Comparison of ENCODE assay signal across 26 mouse cellular contexts in genomic region chr3:33103501-33103900, GRCm38 (mm10). TPM values are rescaled to one million over a fixed set of nuclear protein-coding genes. Genes with fewer than 3 reads are reported as not detected.
DNase-seq lines count a peak whose midpoint lies in the region; ATAC-seq lines count a peak whose summit lies in the region.
"Had no signal": no experiment of that assay in that cellular context is flagged by ENCODE, and none has a peak within 500 bp of the region (broad histone marks: within the 10 kb centered on the region; RNA-seq: fewer than 3 reads in every experiment).

No protein-coding gene starts in this region.

- H3K36me3 ChIP-seq in midbrain, embryonic 11.5 days (ENCODE audit: control insufficient read depth, insufficient read depth, low read length), result no peaks in the 10 kb centered on the region
- no peaks in the 10 kb centered on the region for H3K36me3 ChIP-seq in midbrain, embryonic 10.5 days
- H3K36me3 ChIP-seq: embryonic facial prominence, embryonic 13.5 days; embryonic facial prominence, embryonic 15.5 days; forebrain, embryonic 10.5 days; forebrain, embryonic 12.5 days had no signal

- H3K4me3 ChIP-seq in midbrain, embryonic 11.5 days (ENCODE audit: low read depth, low read length), result no peak overlapping the region
- H3K4me3 ChIP-seq in midbrain, embryonic 10.5 days, result no peak overlapping the region
- H3K4me3 ChIP-seq: embryonic facial prominence, embryonic 13.5 days; embryonic facial prominence, embryonic 15.5 days; erythroblast, embryonic 14.5 days; forebrain, embryonic 10.5 days; forebrain, embryonic 12.5 days had no signal

- H3K27me3 ChIP-seq in midbrain, embryonic 11.5 days (ENCODE audit: control insufficient read depth, insufficient read depth, low read length), result no peaks in the 10 kb centered on the region
- no peaks in the 10 kb centered on the region for H3K27me3 ChIP-seq in midbrain, embryonic 10.5 days (ENCODE audit: low read depth, poor library complexity, severe bottlenecking)
- H3K27me3 ChIP-seq: CH12.LX; embryonic facial prominence, embryonic 13.5 days; embryonic facial prominence, embryonic 15.5 days; forebrain, embryonic 12.5 days had no signal

- H3K4me1 ChIP-seq in midbrain, embryonic 11.5 days (ENCODE audit: control insufficient read depth, insufficient read depth, low read length), result no peaks in the 10 kb centered on the region
- H3K4me1 ChIP-seq in midbrain, embryonic 10.5 days, result no peaks in the 10 kb centered on the region
- H3K4me1 ChIP-seq: embryonic facial prominence, embryonic 13.5 days; embryonic facial prominence, embryonic 15.5 days; forebrain, embryonic 10.5 days; forebrain, embryonic 12.5 days had no signal

- ATAC-seq in midbrain, embryonic 11.5 days (ENCODE audit: low FRiP score), result no peak
- ATAC-seq: CD4-positive, CD25-positive, alpha-beta regulatory T cell, adult 4 months; forebrain, embryonic 14.5 days; forebrain, embryonic 16.5 days had no signal

- H3K9ac ChIP-seq in midbrain, embryonic 11.5 days (ENCODE audit: low read length), result no peak overlapping the region
- H3K9ac ChIP-seq: embryonic facial prominence, embryonic 13.5 days; embryonic facial prominence, embryonic 15.5 days; forebrain, embryonic 12.5 days had no signal

- DNase-seq in heart, adult 11 months, result peak; percentile 22
- DNase-seq in heart, postnatal 36 days, result no peak
- DNase-seq in midbrain, embryonic 11.5 days (ENCODE audit: low spot score, missing footprints), result peak; percentile 54
- no peak for DNase-seq in midbrain, embryonic 10.5 days (ENCODE audit: low spot score)
- no peak for DNase-seq in cerebellum, adult 11-12 months
- DNase-seq: adrenal gland, adult 2 months; adrenal gland, postnatal 10 days; adrenal gland, postnatal 25 days; B cell, adult 2 months; cerebellum, adult 18-20 months; cerebellum, adult 8-10 months; cerebellum, adult 9-11 months; cerebellum, postnatal 14 days; cerebellum, postnatal 36 days; embryo, embryonic 11 days had no signal

- H3K4me2 ChIP-seq in midbrain, embryonic 11.5 days, result no peak overlapping the region
- H3K4me2 ChIP-seq: embryonic facial prominence, embryonic 13.5 days; embryonic facial prominence, embryonic 15.5 days; forebrain, embryonic 12.5 days had no signal

- no peak overlapping the region for H3K27ac ChIP-seq in midbrain, embryonic 11.5 days (ENCODE audit: low read depth, low read length)
- H3K27ac ChIP-seq in midbrain, embryonic 10.5 days (replicated peaks), result no peak overlapping the region
- H3K27ac ChIP-seq: embryonic facial prominence, embryonic 13.5 days; embryonic facial prominence, embryonic 15.5 days; forebrain, embryonic 10.5 days; forebrain, embryonic 12.5 days had no signal

- 90% methylated on average over 6 of the region's 6 CpGs for WGBS in midbrain, embryonic 11.5 days
- WGBS in midbrain, embryonic 10.5 days, result 95% methylated on average over 6 of the region's 6 CpGs

- intact Hi-C loops in heart, postnatal 36 days (cut with DNase I), result no loop called here

- H3K9me3 ChIP-seq in midbrain, embryonic 11.5 days (ENCODE audit: control insufficient read depth, low read length), result no peaks in the 10 kb centered on the region
- 0 out of 2 replicates have a peak, but pooled peaks cover 2% of the 10 kb centered on the region for H3K9me3 ChIP-seq in midbrain, embryonic 10.5 days (replicated peaks)
- H3K9me3 ChIP-seq: embryonic facial prominence, embryonic 13.5 days; embryonic facial prominence, embryonic 15.5 days; forebrain, embryonic 10.5 days; forebrain, embryonic 12.5 days had no signal

RNA-seq across cellular contexts. Expression of gene Pex5l, which starts 39.5 kb away (rescaled TPM):
- under 1 TPM; 0.27 to 0.36 TPM for total RNA-seq in heart, postnatal 36 days (2021)
- polyA plus RNA-seq in midbrain, embryonic 11.5 days (2014; fragmentation: Nextera tagmentation; extraction: Ambion mirVana), result 1.4 and 1.9 TPM in 2 replicates
- 0.77 and 1.4 TPM in 2 replicates for polyA plus RNA-seq in midbrain, embryonic 10.5 days (2016; fragmentation: Nextera tagmentation; extraction: Ambion mirVana)
- total RNA-seq: common myeloid progenitor, adult 5-6 weeks; MEL had no signal
- polyA plus RNA-seq: CD4-positive, CD25-positive, alpha-beta regulatory T cell, adult 4 months; erythroblast, embryonic 14.5 days had no signal

Comparison
In these comparisons a context has a peak if more than half of its experiments do, and no peak if none do; other contexts are left out.
1. DNase-seq: peak in heart, adult 11 months (single experiment) and midbrain, embryonic 11.5 days (single experiment); none in heart, postnatal 36 days (0 of 2), midbrain, embryonic 10.5 days (single experiment) and cerebellum, adult 11-12 months (single experiment).